Mouse (Mus musculus): ENCODE measurements around the gene Gm10591. TPM values are rescaled to one million over a fixed set of nuclear protein-coding genes. Genes with fewer than 3 reads are reported as not detected.

Gm10591 gene
- not detected for polyA plus RNA-seq (2017; shearing (Covaris generic))

DNA sequence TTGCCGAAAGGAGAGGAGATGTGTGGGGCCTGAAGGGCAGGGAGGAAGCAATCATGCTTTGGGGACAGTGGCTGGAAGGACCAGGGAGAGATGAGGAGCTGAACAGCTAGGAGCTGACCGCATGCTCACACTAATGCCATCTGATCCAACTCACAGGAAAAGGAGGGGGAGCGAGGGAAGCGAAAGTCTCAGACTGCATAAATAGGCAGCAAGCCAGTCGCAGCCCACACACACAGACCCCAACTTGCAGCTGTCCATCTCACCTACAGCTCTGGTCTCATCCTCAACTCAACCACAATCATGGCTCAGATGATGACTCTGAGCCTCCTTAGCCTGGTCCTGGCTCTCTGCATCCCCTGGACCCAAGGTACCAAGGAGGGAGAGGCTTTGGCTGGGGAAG lies at the start of gene Gm10591:
TSS of gene Gm10591 (plus strand) at position 301 of the 400 bp plus-strand sequence.

DNA sequence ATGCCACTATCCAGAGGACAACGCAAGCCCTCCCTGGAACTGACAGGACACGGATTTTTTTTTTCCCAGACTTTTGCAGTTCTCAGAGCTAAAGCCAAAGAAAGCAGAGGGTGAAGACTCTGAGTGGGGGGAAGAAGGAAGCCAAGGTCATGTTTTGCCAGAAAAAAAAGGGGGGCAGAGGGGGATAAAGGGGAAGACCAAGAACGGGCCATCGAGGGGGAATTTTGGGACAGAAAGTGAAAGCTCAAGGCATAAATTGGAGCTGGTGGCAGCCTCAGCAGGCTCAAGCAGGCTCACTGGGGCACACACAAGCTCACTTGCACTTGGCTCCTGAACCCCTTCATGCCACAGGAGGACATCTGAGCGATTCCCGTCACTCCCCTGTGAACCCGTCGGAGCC lies 17.4 kb downstream of the Gm10591 start, which contains the start of gene Gm2564:
TSS of gene Gm2564 (plus strand) at position 301 of the 400 bp plus-strand sequence.

DNA sequence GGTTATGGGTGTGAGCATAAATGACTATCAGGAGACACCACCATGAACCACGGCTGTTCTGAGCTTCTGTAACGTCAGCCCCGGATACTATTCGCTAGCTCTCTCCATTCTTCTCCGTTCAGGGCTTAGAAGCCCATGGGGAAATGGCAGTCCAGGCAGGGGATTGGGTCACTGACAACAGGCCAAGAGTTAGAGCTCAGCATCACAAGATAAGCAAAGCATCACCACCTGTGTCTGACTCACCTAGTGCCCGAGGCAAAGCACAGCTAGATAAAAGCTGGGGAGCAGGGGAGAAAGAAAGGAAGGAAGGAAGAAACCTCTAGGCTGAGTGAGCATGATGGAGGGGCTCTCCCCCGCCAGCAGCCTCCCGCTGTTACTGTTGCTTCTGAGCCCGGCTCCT lies 43.0 kb downstream of the Gm10591 start, which contains the start of gene Ccl27b:
TSS of gene Ccl27b (plus strand) at position 301 of the 400 bp plus-strand sequence.

DNA sequence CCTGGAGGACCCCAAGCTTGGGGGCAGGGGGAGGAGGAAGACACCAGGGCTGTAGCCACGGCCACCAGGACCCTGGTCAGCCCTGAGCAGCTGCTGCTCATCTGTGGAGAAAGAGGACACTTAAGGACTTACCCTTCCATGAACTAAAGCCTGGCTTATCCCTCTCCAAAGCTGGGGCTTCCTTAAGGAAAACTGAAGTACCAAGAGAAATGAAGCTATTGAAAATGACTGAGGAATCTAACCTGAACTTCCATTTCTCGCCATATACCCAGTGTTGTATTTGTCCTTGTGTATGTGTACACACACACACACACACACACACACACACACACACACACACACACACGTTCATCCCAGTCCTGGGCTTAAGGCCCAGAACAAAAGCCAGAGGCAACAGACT lies 49.8 kb downstream of the Gm10591 start, which contains the start of gene Il11ra2:
TSS of gene Il11ra2 (minus strand) at position 101 of the 400 bp plus-strand sequence.

Other genes starting within 250 kb of the Gm10591 start
- gene Gm21586, start 172.8 kb upstream of the Gm10591 start, polyA plus RNA-seq (2017; shearing (Covaris generic)), result not detected
- gene Gm2163, start 145.4 kb upstream of the Gm10591 start, polyA plus RNA-seq (2017; shearing (Covaris generic)), result not detected
- gene Fam205a2, start 84.0 kb upstream of the Gm10591 start, polyA plus RNA-seq (2017; shearing (Covaris generic)), result not detected
- not detected for gene Gm2564, start 17.5 kb downstream of the Gm10591 start, polyA plus RNA-seq (2017; shearing (Covaris generic))
- not detected for gene Ccl27b, start 43.1 kb downstream of the Gm10591 start, polyA plus RNA-seq (2017; shearing (Covaris generic))
- gene Il11ra2, start 49.7 kb downstream of the Gm10591 start, polyA plus RNA-seq (2017; shearing (Covaris generic)), result not detected
- not detected for gene 4930578G10Rik, start 123.3 kb downstream of the Gm10591 start, polyA plus RNA-seq (2017; shearing (Covaris generic))
- not detected for gene Ccl19, start 144.4 kb downstream of the Gm10591 start, polyA plus RNA-seq (2017; shearing (Covaris generic))
- gene Ccl21a, start 161.8 kb downstream of the Gm10591 start, polyA plus RNA-seq (2017; shearing (Covaris generic)), result not detected
- not detected for gene Fam205a1, start 241.7 kb downstream of the Gm10591 start, polyA plus RNA-seq (2017; shearing (Covaris generic))
- gene Gm12394, start 244.6 kb downstream of the Gm10591 start, polyA plus RNA-seq (2017; shearing (Covaris generic)), result 0.15 TPM